ENCODE assay signal across 8 mouse cellular contexts in genomic region chr9:57644944-57645893, GRCm38 (mm10). TPM values are rescaled to one million over a fixed set of nuclear protein-coding genes. Genes with fewer than 3 reads are reported as not detected.
DNase-seq lines count a peak whose midpoint lies in the region; ATAC-seq lines count a peak whose summit lies in the region.

No protein-coding gene starts in this region.

- H3K4me2 ChIP-seq in hindbrain, embryonic 14.5 days (replicated peaks), result peak overlapping the region; percentile 93

- peak; percentile 92 for DNase-seq in T-cell, adult 2 months (ENCODE audit: low spot score)
- DNase-seq in cerebellum, postnatal 25 days, result peak; percentile 94 to 96
- DNase-seq in frontal cortex, postnatal 25 days (ENCODE audit: low spot score in 2 of 2), result peak; percentile 84 to 88
- DNase-seq in hindbrain, embryonic 14.5 days (ENCODE audit: low spot score), result peak; percentile 94
- DNase-seq in layer of hippocampus, postnatal 36 days, result peak; percentile 89 to 91
- peak; percentile 93 for DNase-seq in lung, postnatal 25 days (ENCODE audit: low spot score)
- peak; percentile 82 for DNase-seq in retina, adult 2 months (ENCODE audit: low read depth, low spot score)
- DNase-seq in thymus, postnatal 25 days, result peak; percentile 94

- no peaks in the 10 kb centered on the region for H3K9me3 ChIP-seq in hindbrain, embryonic 14.5 days (ENCODE audit: control insufficient read depth, low read length)

- H3K27ac ChIP-seq in hindbrain, embryonic 14.5 days, result peak overlapping the region; percentile 92

- peak overlapping the region; percentile 71 for H3K4me3 ChIP-seq in hindbrain, embryonic 14.5 days (replicated peaks; ENCODE audit: low read length)

- 0% methylated on average over 75 of the region's 85 CpGs for WGBS in hindbrain, embryonic 14.5 days

- H3K36me3 ChIP-seq in hindbrain, embryonic 14.5 days (replicated peaks; ENCODE audit: control insufficient read depth, insufficient read depth), result peaks cover 15% of the 10 kb centered on the region

- peak; percentile 82 for ATAC-seq in hindbrain, embryonic 14.5 days (ENCODE audit: low FRiP score)

- peak overlapping the region; percentile 96 for H3K9ac ChIP-seq in hindbrain, embryonic 14.5 days

- peaks cover 42% of the 10 kb centered on the region for H3K4me1 ChIP-seq in hindbrain, embryonic 14.5 days (replicated peaks; ENCODE audit: control insufficient read depth, insufficient read depth, low read length)

- no peaks in the 10 kb centered on the region for H3K27me3 ChIP-seq in hindbrain, embryonic 14.5 days (ENCODE audit: control insufficient read depth, insufficient read depth, low read length)

RNA-seq across cellular contexts. Expression of gene Csk, which starts 8.2 kb away (rescaled TPM):
- polyA plus RNA-seq in hindbrain, embryonic 14.5 days (2014; fragmentation: Nextera tagmentation; extraction: Ambion mirVana), result 41.0 and 43.1 TPM in 2 replicates
- total RNA-seq in layer of hippocampus, postnatal 36 days (2021), result 10 to 100 TPM; 35.2 to 41.8 TPM

RNA-seq across cellular contexts. Expression of gene Lman1l, which starts 24.6 kb away (rescaled TPM):
- polyA plus RNA-seq in hindbrain, embryonic 14.5 days (2014; fragmentation: Nextera tagmentation; extraction: Ambion mirVana), result not detected in 2 replicates
- total RNA-seq in layer of hippocampus, postnatal 36 days (2021), result not detected

RNA-seq across cellular contexts. Expression of gene Cyp1a2, which starts 38.3 kb away (rescaled TPM):
- polyA plus RNA-seq in hindbrain, embryonic 14.5 days (2014; fragmentation: Nextera tagmentation; extraction: Ambion mirVana), result not detected in 2 replicates
- total RNA-seq in layer of hippocampus, postnatal 36 days (2021), result not detected

RNA-seq across cellular contexts. Expression of gene Cplx3, which starts 39.1 kb away (rescaled TPM):
- polyA plus RNA-seq in hindbrain, embryonic 14.5 days (2014; fragmentation: Nextera tagmentation; extraction: Ambion mirVana), result 0.51 TPM in 1 of 2 replicates, not detected in the other
- 1 to 10 TPM; 3.6 to 3.7 TPM for total RNA-seq in layer of hippocampus, postnatal 36 days (2021)

RNA-seq across cellular contexts. Expression of gene Cyp1a1, which starts 42.5 kb away (rescaled TPM):
- polyA plus RNA-seq in hindbrain, embryonic 14.5 days (2014; fragmentation: Nextera tagmentation; extraction: Ambion mirVana), result 0.10 and 0.24 TPM in 2 replicates
- total RNA-seq in layer of hippocampus, postnatal 36 days (2021), result under 1 TPM; 0.12 to 0.15 TPM

Comparison
In these comparisons a context has a peak if more than half of its experiments do, and no peak if none do; other contexts are left out.
1. Peak in every context shown above with its lines: DNase-seq, ATAC-seq, H3K4me3 ChIP-seq and H3K27ac ChIP-seq.